Mouse (Mus musculus) intestine, embryonic 16.5 days (tissue): Measurements from ENCODE around the gene Csrp1. TPM values are rescaled to one million over a fixed set of nuclear protein-coding genes. Genes with fewer than 3 reads are reported as not detected.
A peak's percentile ranks its signal among the peaks of the same experiment; 100 is the strongest.

ENCODE experiments used
- ATAC-seq: fragments of 200-750 bp; cut with Nextera tagmentation; 2 replicates; pipeline ENCODE4 v1.8.0; 2017; ENCODE audit warnings: moderate TSS enrichment, moderate library complexity
- H3K27ac ChIP-seq: fragments of 300-500 bp; sonication (generic); 2 replicates; pipeline ENCODE4 v1.5.1; 2014; ENCODE audit warnings: mild to moderate bottlenecking, low read length
- H3K27me3 ChIP-seq: fragments of 300-500 bp; sonication (generic); replicated peaks from 2 replicates; pipeline ENCODE4 v1.6.1; 2014; ENCODE audit warnings: low read length, control low read depth, mixed read lengths; ENCODE audit not compliant: control insufficient read depth, insufficient read depth
- H3K36me3 ChIP-seq: fragments of 300-500 bp; sonication (generic); 2 replicates; pipeline ENCODE4 v1.6.1; 2014; ENCODE audit warnings: low read length, control low read depth; ENCODE audit not compliant: control insufficient read depth, insufficient read depth
- H3K4me1 ChIP-seq: fragments of 300-500 bp; sonication (generic); 2 replicates; pipeline ENCODE4 v1.6.1; 2014; ENCODE audit warnings: low read length, control low read depth, mixed read lengths; ENCODE audit not compliant: control insufficient read depth, insufficient read depth
- H3K4me2 ChIP-seq: fragments of 300-500 bp; sonication (generic); 2 replicates; pipeline ENCODE4 v1.6.1; 2014; ENCODE audit warnings: low read depth, low read length, control low read depth
- H3K4me3 ChIP-seq: fragments of 300-500 bp; sonication (generic); 2 replicates; pipeline ENCODE4 v1.5.1; 2014; ENCODE audit warnings: mild to moderate bottlenecking, low read length
- H3K9ac ChIP-seq: fragments of 300-500 bp; sonication (generic); 2 replicates; pipeline ENCODE4 v1.6.1; 2014; ENCODE audit warnings: low read depth, low read length
- H3K9me3 ChIP-seq: fragments of 300-500 bp; sonication (generic); 2 replicates; pipeline ENCODE4 v1.6.1; 2016; ENCODE audit warnings: low read length, control low read depth; ENCODE audit not compliant: control insufficient read depth
- WGBS: fragments of 180-500 bp; shearing (Covaris S2); extraction: QIAGEN DNeasy Blood & Tissue Kit; methylation state at CpG from one replicate; pipeline ENCODE4 v1.1.7; 2014; 5-methylcytosine and 5-hydroxymethylcytosine counted together
- polyA plus RNA-seq: library from polyadenylated mRNA; unstranded; fragments of >200 nt; fragmentation: Nextera tagmentation; extraction: Ambion mirVana; gene quantifications from 2 replicates; pipeline ENCODE4 v1.2.1, GENCODE M21; 2015

The Csrp1 gene
- polyA plus RNA-seq, 1 experiment from 2014 or later, result 215 TPM

- no peaks in the 10 kb centered on the region for H3K27me3 ChIP-seq
- WGBS, result 52% methylated on average over 6 of the region's 6 CpGs
- 0 out of 2 replicates have a peak overlapping the region, but pooled peaks have one; percentile 5 for H3K4me2 ChIP-seq
- H3K4me1 ChIP-seq, result peaks cover 68% of the 10 kb centered on the region
- H3K36me3 ChIP-seq, result 0 out of 2 replicates have a peak, but pooled peaks cover 3% of the 10 kb centered on the region
- no peaks in the 10 kb centered on the region for H3K9me3 ChIP-seq
- H3K4me3 ChIP-seq, result no peak overlapping the region
- ATAC-seq, result no peak
- 0 out of 2 replicates have a peak overlapping the region, but pooled peaks have one; percentile 48 for H3K9ac ChIP-seq
- peak overlapping the region; percentile 23; the same call in 1 of the 2 replicates for H3K27ac ChIP-seq
These were observed 15.6 kb downstream of the Csrp1 start for GRCm38 (mm10) chr1:135735460-135735859.

- Histone ChIP-seq H3K4me1 (peaks cover 14% of the 10 kb centered on the region; the same call in 1 of the 2 replicates), H3K27me3 (no peaks in the 10 kb centered on the region), H3K4me2 (no peak overlapping the region), H3K27ac (0 out of 2 replicates have a peak overlapping the region, but pooled peaks have one; percentile 39), H3K9me3 (no peaks in the 10 kb centered on the region), H3K9ac (no peak overlapping the region), H3K4me3 (no peak overlapping the region), H3K36me3 (peaks cover 9% of the 10 kb centered on the region)
- ATAC-seq, result no peak
- WGBS, result 82% methylated on average over 7 of the region's 7 CpGs
These were observed 25.1 kb downstream of the Csrp1 start for GRCm38 (mm10) chr1:135744987-135745386.

GRCm38 (mm10) chr1:135746248-135746647 lies 26.4 kb downstream of the Csrp1 start:
- Histone ChIP-seq H3K9me3 (no peaks in the 10 kb centered on the region), H3K4me1 (peaks cover 6% of the 10 kb centered on the region; the same call in 1 of the 2 replicates), H3K9ac (no peak overlapping the region), H3K36me3 (peaks cover 9% of the 10 kb centered on the region), H3K4me2 (no peak overlapping the region), H3K27me3 (no peaks in the 10 kb centered on the region), H3K27ac (no peak overlapping the region), H3K4me3 (no peak overlapping the region)
- no peak for ATAC-seq
- WGBS, result 86% methylated on average over 4 of the region's 4 CpGs

GRCm38 (mm10) chr1:135752737-135753348 lies 33.0 kb downstream of the Csrp1 start:
- peak; percentile 98 for ATAC-seq
- WGBS, result 9% methylated on average over 10 of the region's 10 CpGs
- Histone ChIP-seq H3K4me2 (no peak overlapping the region), H3K9ac (no peak overlapping the region), H3K4me1 (no peaks in the 10 kb centered on the region), H3K36me3 (no peaks in the 10 kb centered on the region), H3K27ac (peak overlapping the region; percentile 46; the same call in 1 of the 2 replicates), H3K27me3 (no peaks in the 10 kb centered on the region), H3K4me3 (no peak overlapping the region), H3K9me3 (no peaks in the 10 kb centered on the region)

GRCm38 (mm10) chr1:135755287-135755686 lies 35.4 kb downstream of the Csrp1 start:
- H3K4me1 ChIP-seq, result no peaks in the 10 kb centered on the region
- no peaks in the 10 kb centered on the region for H3K27me3 ChIP-seq
- no peak overlapping the region for H3K9ac ChIP-seq
- 64% methylated on average over 9 of the region's 9 CpGs for WGBS
- no peak overlapping the region for H3K27ac ChIP-seq
- H3K9me3 ChIP-seq, result no peaks in the 10 kb centered on the region
- H3K4me3 ChIP-seq, result no peak overlapping the region
- ATAC-seq, result no peak
- no peak overlapping the region for H3K4me2 ChIP-seq
- H3K36me3 ChIP-seq, result no peaks in the 10 kb centered on the region

GRCm38 (mm10) chr1:135755913-135756312 lies 36.1 kb downstream of the Csrp1 start:
- no peaks in the 10 kb centered on the region for H3K27me3 ChIP-seq
- H3K4me3 ChIP-seq, result no peak overlapping the region
- H3K4me2 ChIP-seq, result no peak overlapping the region
- H3K9ac ChIP-seq, result no peak overlapping the region
- H3K36me3 ChIP-seq, result no peaks in the 10 kb centered on the region
- no peaks in the 10 kb centered on the region for H3K9me3 ChIP-seq
- WGBS, result 72% methylated on average over 3 of the region's 3 CpGs
- ATAC-seq, result no peak
- H3K4me1 ChIP-seq, result no peaks in the 10 kb centered on the region
- H3K27ac ChIP-seq, result no peak overlapping the region

- ATAC-seq, result no peak
- 73% methylated on average over 8 of the region's 8 CpGs for WGBS
- no peak overlapping the region for H3K27ac ChIP-seq
These were observed 37.4 kb downstream of the Csrp1 start for GRCm38 (mm10) chr1:135757287-135757686.

GRCm38 (mm10) chr1:135759685-135760084 lies 39.8 kb downstream of the Csrp1 start:
- ATAC-seq, result no peak
- Histone ChIP-seq H3K4me1 (peaks cover 6% of the 10 kb centered on the region; the same call in 1 of the 2 replicates), H3K4me3 (no peak overlapping the region), H3K27ac (no peak overlapping the region), H3K36me3 (no peaks in the 10 kb centered on the region), H3K27me3 (no peaks in the 10 kb centered on the region), H3K9ac (no peak overlapping the region), H3K9me3 (no peaks in the 10 kb centered on the region), H3K4me2 (no peak overlapping the region)
- WGBS, result 80% methylated on average over 4 of the region's 4 CpGs

More at GRCm38 (mm10) chr1:135757287-135757686, 37.4 kb downstream of the Csrp1 start:
- no peak overlapping the region for H3K4me3 ChIP-seq
- H3K27me3 ChIP-seq, result no peaks in the 10 kb centered on the region
- H3K4me2 ChIP-seq, result no peak overlapping the region
- no peaks in the 10 kb centered on the region for H3K4me1 ChIP-seq
- H3K9ac ChIP-seq, result no peak overlapping the region
- H3K9me3 ChIP-seq, result no peaks in the 10 kb centered on the region
- no peaks in the 10 kb centered on the region for H3K36me3 ChIP-seq

GRCm38 (mm10) chr1:135760216-135760615 lies 40.4 kb downstream of the Csrp1 start:
- WGBS, result 57% methylated on average over 8 of the region's 8 CpGs
- no peak overlapping the region for H3K27ac ChIP-seq
- no peak overlapping the region for H3K4me2 ChIP-seq
- H3K4me3 ChIP-seq, result no peak overlapping the region
- no peak overlapping the region for H3K9ac ChIP-seq
- no peaks in the 10 kb centered on the region for H3K9me3 ChIP-seq
- ATAC-seq, result no peak
- H3K36me3 ChIP-seq, result no peaks in the 10 kb centered on the region
- H3K4me1 ChIP-seq, result peaks cover 8% of the 10 kb centered on the region; the same call in 1 of the 2 replicates
- no peaks in the 10 kb centered on the region for H3K27me3 ChIP-seq
